Mouse (Mus musculus) forebrain, embryonic 15.5 days (tissue): ENCODE measurements around the gene Man2a2. TPM values are rescaled to one million over a fixed set of nuclear protein-coding genes. Genes with fewer than 3 reads are reported as not detected.

Experiments
- polyA plus RNA-seq: library from polyadenylated mRNA; unstranded; fragments of >200 nt; fragmentation: Nextera tagmentation; extraction: Ambion mirVana; gene quantifications from 2 replicates; pipeline ENCODE4 v1.2.1, GENCODE M21; 2015

Gene Man2a2
- polyA plus RNA-seq, 1 experiment from 2014 or later: 19.2 TPM

Other genes starting within 250 kb of the Man2a2 start
- 22.7 and 24.7 TPM in 2 replicates for gene Sema4b, start 184.5 kb downstream of the Man2a2 start, polyA plus RNA-seq
- 31.6 and 32.7 TPM in 2 replicates for gene Cib1, start 138.6 kb downstream of the Man2a2 start, polyA plus RNA-seq
- 3.6 and 3.9 TPM in 2 replicates for gene Gdpgp1, start 138.5 kb downstream of the Man2a2 start, polyA plus RNA-seq
- 1.0 and 1.1 TPM in 2 replicates for gene Ttll13, start 125.0 kb downstream of the Man2a2 start, polyA plus RNA-seq
- 67.7 and 67.9 TPM in 2 replicates for gene Ngrn, start 110.2 kb downstream of the Man2a2 start, polyA plus RNA-seq
- 17.4 and 19.8 TPM in 2 replicates for gene Vps33b, start 101.7 kb downstream of the Man2a2 start, polyA plus RNA-seq
- gene Prc1, start 76.9 kb downstream of the Man2a2 start, polyA plus RNA-seq: 91.2 and 94.4 TPM in 2 replicates
- 13.5 and 14.6 TPM in 2 replicates for gene Rccd1, start 46.9 kb downstream of the Man2a2 start, polyA plus RNA-seq
- gene Unc45a, start 30.4 kb downstream of the Man2a2 start, polyA plus RNA-seq: 48.2 and 54.3 TPM in 2 replicates
- gene Hddc3, start 28.3 kb downstream of the Man2a2 start, polyA plus RNA-seq: 23.0 and 25.4 TPM in 2 replicates
- gene Fes, start 16.6 kb upstream of the Man2a2 start, polyA plus RNA-seq: 2.6 and 3.3 TPM in 2 replicates
- gene Furin, start 34.1 kb upstream of the Man2a2 start, polyA plus RNA-seq: 4.8 and 4.9 TPM in 2 replicates
- gene Blm, start 163.7 kb upstream of the Man2a2 start, polyA plus RNA-seq: 14.5 and 17.3 TPM in 2 replicates